Mouse (Mus musculus) limb, embryonic 14.5 days (tissue): ENCODE measurements around the gene Guca2a. TPM values are rescaled to one million over a fixed set of nuclear protein-coding genes. Genes with fewer than 3 reads are reported as not detected.
"Not testable (repeated sequence)": the region's sequence is repeated elsewhere in the genome, so short reads cannot be mapped to it uniquely, and the experiment has no call there.

Experiments
- ATAC-seq: fragments of 200-750 bp; cut with Nextera tagmentation; 2 replicates; pipeline ENCODE4 v1.8.0; 2017; ENCODE audit warnings: low read depth, moderate number of reproducible peaks, moderate TSS enrichment; ENCODE audit not compliant: low FRiP score
- DNase-seq: peaks from one replicate; pipeline ENCODE4 v3.0.0-alpha.2; 2015; ENCODE audit warnings: low spot score
- H3K27ac ChIP-seq: fragments of 300-500 bp; sonication (generic); replicated peaks from 2 replicates; pipeline ENCODE4 v1.5.1; 2014; ENCODE audit warnings: low read depth, mild to moderate bottlenecking, low read length, moderate library complexity, mixed read lengths
- H3K27me3 ChIP-seq: fragments of 300-500 bp; sonication (generic); 2 replicates; pipeline ENCODE4 v1.6.1; 2014; ENCODE audit warnings: low read length, mixed read lengths; ENCODE audit not compliant: control insufficient read depth, insufficient read depth
- H3K36me3 ChIP-seq: fragments of 300-500 bp; sonication (generic); 2 replicates; pipeline ENCODE4 v1.6.1; 2014; ENCODE audit warnings: mild to moderate bottlenecking, low read length, moderate library complexity, mixed read lengths; ENCODE audit not compliant: control insufficient read depth, insufficient read depth
- H3K4me1 ChIP-seq: fragments of 300-500 bp; sonication (generic); 2 replicates; pipeline ENCODE4 v1.6.1; 2014; ENCODE audit warnings: antibody characterized with exemption, low read length, mixed read lengths; ENCODE audit not compliant: control insufficient read depth, insufficient read depth
- H3K4me2 ChIP-seq: fragments of 300-500 bp; sonication (generic); replicated peaks from 2 replicates; pipeline ENCODE4 v1.6.1; 2014; ENCODE audit warnings: low read depth, mild to moderate bottlenecking, low read length, moderate library complexity; ENCODE audit not compliant: severe bottlenecking
- H3K4me3 ChIP-seq: fragments of 300-500 bp; sonication (generic); replicated peaks from 2 replicates; pipeline ENCODE4 v1.5.1; 2014; ENCODE audit warnings: low read length
- H3K9ac ChIP-seq: fragments of 300-500 bp; sonication (generic); 2 replicates; pipeline ENCODE4 v1.6.1; 2014; ENCODE audit warnings: mild to moderate bottlenecking, low read depth, low read length, moderate library complexity; ENCODE audit not compliant: severe bottlenecking
- H3K9me3 ChIP-seq: fragments of 300-500 bp; sonication (generic); 2 replicates; pipeline ENCODE4 v1.6.1; 2016; ENCODE audit warnings: low read length; ENCODE audit not compliant: control insufficient read depth
- POLR2A ChIP-seq: fragments of 200-500 bp; IDR thresholded peaks from 2 replicates; pipeline ENCODE4 v1.8.0; 2012; ENCODE audit warnings: inconsistent platforms, mild to moderate bottlenecking, moderate library complexity, borderline replicate concordance; ENCODE audit not compliant: insufficient read depth, insufficient read length; ENCODE audit errors: extremely low read depth
- WGBS: fragments of 180-500 bp; shearing (Covaris S2); extraction: QIAGEN DNeasy Blood & Tissue Kit; methylation state at CpG from one replicate; pipeline ENCODE4 v1.1.7; 2014; 5-methylcytosine and 5-hydroxymethylcytosine counted together
- polyA plus RNA-seq, 2 experiments: library from polyadenylated mRNA; depleted of rRNA in 1 of 2; stranded (reverse) in 1 of 2; unstranded in 1 of 2; fragments of >200 nt; fragmentation: Nextera tagmentation in 1 of 2; extraction: Ambion mirVana in 1 of 2; gene quantifications; 2 replicates each; pipeline versions ENCODE4 v1.2.1 to v1.2.3; 2012 to 2014

Guca2a gene
- polyA plus RNA-seq, 2 experiments, result not detected

- H3K36me3 ChIP-seq, result peaks cover 53% of the 10 kb centered on the region
- H3K4me3 ChIP-seq, result no peak overlapping the region
- H3K4me1 ChIP-seq, result no peaks in the 10 kb centered on the region
- 91% methylated on average over 3 of the region's 3 CpGs for WGBS
- no peaks in the 10 kb centered on the region for H3K9me3 ChIP-seq
- no peak overlapping the region for H3K4me2 ChIP-seq
- H3K27ac ChIP-seq, result no peak overlapping the region
- H3K27me3 ChIP-seq, result no peaks in the 10 kb centered on the region
- no peak for TF ChIP-seq POLR2A
- H3K9ac ChIP-seq, result no peak overlapping the region
- DNase-seq (no peak), ATAC-seq (no peak)
Measured at GRCm38 (mm10) chr4:119626876-119627275, 10.6 kb upstream of the Guca2a start.

GRCm38 (mm10) chr4:119627317-119627716 is 10.2 kb upstream of the Guca2a start:
- Histone ChIP-seq H3K27ac (no peak overlapping the region), H3K4me1 (no peaks in the 10 kb centered on the region), H3K4me3 (no peak overlapping the region), H3K9me3 (no peaks in the 10 kb centered on the region), H3K4me2 (no peak overlapping the region), H3K36me3 (peaks cover 48% of the 10 kb centered on the region), H3K9ac (no peak overlapping the region), H3K27me3 (no peaks in the 10 kb centered on the region)
- DNase-seq (no peak), ATAC-seq (no peak)
- WGBS, result 86% methylated on average over 4 of the region's 4 CpGs
- no peak for TF ChIP-seq POLR2A

DNA sequence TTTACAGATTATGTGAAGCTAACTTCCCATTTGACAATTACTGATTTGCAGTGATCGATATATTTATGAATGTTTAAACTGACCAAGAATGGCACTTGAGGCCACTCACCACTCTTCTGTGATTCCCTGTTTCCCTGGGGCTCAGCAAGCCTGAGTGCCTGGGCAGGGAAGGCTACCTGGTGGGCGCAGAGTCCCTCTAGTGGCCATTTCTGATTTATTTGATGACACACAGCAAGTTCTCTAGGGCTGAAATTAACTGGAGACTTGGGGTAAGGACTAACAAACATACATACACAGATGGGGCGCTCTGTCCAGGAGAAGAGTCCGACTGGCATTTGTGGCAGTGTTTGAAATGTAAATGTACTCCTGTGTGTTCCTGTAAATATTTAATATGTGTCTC is 9.1 kb upstream of the Guca2a start:
- 85% methylated on average over 4 of the region's 4 CpGs for WGBS
- not testable (repeated sequence) for DNase-seq, H3K4me2 ChIP-seq, H3K27ac ChIP-seq, H3K9me3 ChIP-seq, H3K27me3 ChIP-seq, H3K9ac ChIP-seq, H3K4me3 ChIP-seq, H3K4me1 ChIP-seq, ATAC-seq
- H3K36me3 ChIP-seq, result peaks cover 39% of the 10 kb centered on the region

DNA sequence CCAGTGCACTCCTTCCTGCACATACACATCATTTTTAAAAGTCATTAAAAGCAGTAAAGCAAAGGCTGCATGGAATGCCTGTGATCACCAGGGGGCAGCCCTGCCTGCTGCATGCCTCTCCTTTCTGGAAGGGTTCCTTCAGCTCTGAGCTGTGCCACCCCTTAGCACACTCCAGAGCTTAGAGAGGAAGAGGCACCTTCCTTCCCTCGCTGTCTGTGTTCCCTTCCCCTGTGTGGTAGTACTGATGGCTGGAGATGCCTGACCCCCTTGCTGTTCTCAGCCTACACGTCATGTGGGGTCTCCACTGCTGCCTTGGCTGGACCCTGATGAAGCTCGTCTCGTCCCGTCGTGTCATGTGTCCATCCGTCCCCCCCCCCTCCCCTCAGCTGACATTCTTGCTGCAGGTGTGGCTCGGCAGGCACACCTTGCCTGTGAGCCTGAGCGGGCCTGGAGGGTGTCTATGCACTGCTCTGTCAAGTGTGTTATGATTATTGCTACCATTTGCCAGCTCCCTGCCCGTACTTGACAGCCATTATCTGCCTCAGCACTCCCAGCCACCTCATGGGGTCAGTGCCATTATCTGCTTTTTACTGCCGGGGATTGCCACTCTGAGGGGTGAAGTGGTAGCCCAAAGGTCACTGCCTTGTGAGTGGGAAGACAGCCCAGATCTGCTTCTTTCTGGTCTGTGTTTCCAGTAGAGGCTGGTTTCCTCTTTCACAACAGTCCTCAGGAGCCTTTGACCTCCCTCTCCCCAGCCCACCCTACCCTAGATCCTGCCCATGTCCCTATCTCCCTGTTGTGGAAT is 6.2 kb upstream of the Guca2a start:
- WGBS, result 58% methylated on average over 11 of the region's 11 CpGs
- ATAC-seq (peak; percentile 35; the same call in 1 of the 2 replicates), DNase-seq (peak; percentile 47)
- Histone ChIP-seq H3K9ac (no peak overlapping the region), H3K4me2 (no peak overlapping the region), H3K4me1 (no peaks in the 10 kb centered on the region), H3K27ac (no peak overlapping the region), H3K27me3 (no peaks in the 10 kb centered on the region), H3K36me3 (peaks cover 15% of the 10 kb centered on the region), H3K9me3 (no peaks in the 10 kb centered on the region), H3K4me3 (no peak overlapping the region)
- TF ChIP-seq POLR2A, result no peak

DNA sequence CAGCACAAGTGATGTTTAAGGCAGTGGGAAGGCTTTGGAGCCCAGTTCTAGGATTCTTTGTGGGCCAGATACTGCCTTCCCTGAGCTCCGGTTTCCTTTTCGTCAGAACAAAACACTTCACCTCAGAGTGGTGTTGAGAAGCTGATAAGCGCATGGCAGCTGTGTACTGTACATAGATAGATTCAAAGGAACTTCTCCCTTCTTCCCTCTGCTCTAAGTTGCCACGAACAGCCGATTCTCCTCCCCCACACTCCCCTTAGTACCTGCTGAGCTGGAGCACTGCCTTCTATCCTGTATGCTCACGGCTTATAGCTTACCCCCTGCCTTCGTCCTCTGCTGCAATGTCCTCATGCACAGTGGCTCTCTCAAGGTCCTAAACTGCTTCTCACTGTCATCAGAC is 4.8 kb upstream of the Guca2a start:
- Histone ChIP-seq H3K9me3 (no peaks in the 10 kb centered on the region), H3K9ac (no peak overlapping the region), H3K36me3 (peaks cover 7% of the 10 kb centered on the region), H3K4me3 (no peak overlapping the region), H3K4me2 (no peak overlapping the region), H3K27ac (0 out of 2 replicates have a peak overlapping the region, but pooled peaks have one; percentile 19), H3K4me1 (no peaks in the 10 kb centered on the region), H3K27me3 (no peaks in the 10 kb centered on the region)
- WGBS, result 74% methylated on average over 7 of the region's 7 CpGs
- DNase-seq (no peak), ATAC-seq (no peak)
- TF ChIP-seq POLR2A, result no peak
